Mouse (Mus musculus) ES-Bruce4 (cell line): ENCODE measurements around the gene Hbs1l. TPM values are rescaled to one million over a fixed set of nuclear protein-coding genes. Genes with fewer than 3 reads are reported as not detected.

Source experiments
- H3K27ac ChIP-seq: 2 replicates; pipeline ENCODE4 v1.5.1; 2012; ENCODE audit warnings: low read length, inconsistent platforms; ENCODE audit not compliant: insufficient read depth
- H3K27me3 ChIP-seq: 2 replicates; pipeline ENCODE4 v1.6.1; 2012; ENCODE audit warnings: mild to moderate bottlenecking, low read length, inconsistent platforms; ENCODE audit not compliant: control insufficient read depth, poor library complexity, insufficient read depth, severe bottlenecking
- H3K36me3 ChIP-seq: 2 replicates; pipeline ENCODE4 v1.6.1; 2012; ENCODE audit warnings: inconsistent platforms, mild to moderate bottlenecking, low read length, moderate library complexity; ENCODE audit not compliant: control insufficient read depth, poor library complexity, insufficient read depth, severe bottlenecking
- H3K4me1 ChIP-seq: one replicate; pipeline ENCODE4 v1.8.1; 2011; ENCODE audit warnings: low read length; ENCODE audit not compliant: control insufficient read depth, insufficient read depth
- H3K4me3 ChIP-seq: 2 replicates; pipeline ENCODE4 v1.5.1; 2011; ENCODE audit warnings: low read depth, mild to moderate bottlenecking, low read length
- H3K9ac ChIP-seq: 2 replicates; pipeline ENCODE4 v1.6.1; 2012; ENCODE audit warnings: low read depth, mild to moderate bottlenecking, inconsistent platforms; ENCODE audit not compliant: poor library complexity, severe bottlenecking
- H3K9me3 ChIP-seq: replicated peaks from 2 replicates; pipeline ENCODE4 v1.6.1; 2012; ENCODE audit warnings: mild to moderate bottlenecking, low read length, inconsistent platforms; ENCODE audit not compliant: control insufficient read depth, poor library complexity, insufficient read depth, severe bottlenecking
- CTCF ChIP-seq: IDR thresholded peaks from one replicate; pipeline ENCODE4 v1.8.1; 2011; ENCODE audit warnings: low read depth, low read length
- EP300 ChIP-seq: IDR thresholded peaks from 2 replicates; pipeline ENCODE4 v1.6.1; 2011; ENCODE audit warnings: low read depth, low read length; ENCODE audit not compliant: insufficient read depth
- POLR2A ChIP-seq: IDR thresholded peaks from one replicate; pipeline ENCODE4 v1.8.1; 2011; ENCODE audit warnings: low read length; ENCODE audit not compliant: insufficient read depth
- polyA plus RNA-seq: library from polyadenylated mRNA; stranded (reverse); fragments of >200 nt; gene quantifications from 2 replicates; pipeline ENCODE4 v1.2.4, GENCODE M21; 2011; ENCODE audit warnings: low read depth; ENCODE audit not compliant: missing spikeins, insufficient read depth, insufficient read length

Gene Hbs1l
- polyA plus RNA-seq = 82.1 and 87.3 TPM in 2 replicates

- Histone ChIP-seq H3K4me1 (no peaks in the 10 kb centered on the region), H3K27me3 (no peaks in the 10 kb centered on the region), H3K9me3 (no peaks in the 10 kb centered on the region), H3K9ac (peak within 1 kb of the TSS; percentile 88), H3K27ac (no peak within 1 kb of the TSS), H3K4me3 (peak within 1 kb of the TSS; percentile 100), H3K36me3 (peaks cover 7% of the 10 kb centered on the region)
- TF ChIP-seq POLR2A (no peak), CTCF (no peak), EP300 (no peak)
These were observed at the start of gene Hbs1l for GRCm38 (mm10) chr10:21295759-21296621. Hbs1l (plus strand) TSS chr10:21295979.

- Histone ChIP-seq H3K36me3 (no peaks in the 10 kb centered on the region), H3K9me3 (no peaks in the 10 kb centered on the region), H3K4me1 (no peaks in the 10 kb centered on the region), H3K4me3 (no peak overlapping the region), H3K9ac (no peak overlapping the region), H3K27me3 (no peaks in the 10 kb centered on the region), H3K27ac (no peak overlapping the region)
- no peak for TF ChIP-seq POLR2A
- no peak for TF ChIP-seq CTCF
- TF ChIP-seq EP300 = no peak
These were observed 47.2 kb upstream of the Hbs1l start for GRCm38 (mm10) chr10:21248556-21248955.

- Histone ChIP-seq H3K27me3 (no peaks in the 10 kb centered on the region), H3K9me3 (no peaks in the 10 kb centered on the region), H3K9ac (no peak overlapping the region), H3K27ac (no peak overlapping the region), H3K4me3 (no peak overlapping the region), H3K4me1 (no peaks in the 10 kb centered on the region), H3K36me3 (no peaks in the 10 kb centered on the region)
- TF ChIP-seq CTCF (no peak), POLR2A (no peak), EP300 (no peak)
These were observed 43.8 kb upstream of the Hbs1l start for GRCm38 (mm10) chr10:21251881-21252534.

- H3K4me1 ChIP-seq = no peaks in the 10 kb centered on the region
- no peaks in the 10 kb centered on the region for H3K9me3 ChIP-seq
- H3K36me3 ChIP-seq = no peaks in the 10 kb centered on the region
- H3K27me3 ChIP-seq = no peaks in the 10 kb centered on the region
- H3K9ac ChIP-seq = no peak overlapping the region
- no peak for TF ChIP-seq CTCF
- no peak overlapping the region for H3K4me3 ChIP-seq
- H3K27ac ChIP-seq = no peak overlapping the region
These were observed 43.0 kb upstream of the Hbs1l start for GRCm38 (mm10) chr10:21252800-21253199.

- no peaks in the 10 kb centered on the region for H3K27me3 ChIP-seq
- TF ChIP-seq EP300 (no peak), CTCF (no peak), POLR2A (no peak)
- no peaks in the 10 kb centered on the region for H3K9me3 ChIP-seq
- no peak overlapping the region for H3K9ac ChIP-seq
- H3K4me1 ChIP-seq = no peaks in the 10 kb centered on the region
- no peak overlapping the region for H3K4me3 ChIP-seq
- H3K27ac ChIP-seq = no peak overlapping the region
- H3K36me3 ChIP-seq = no peaks in the 10 kb centered on the region
These were observed 41.3 kb upstream of the Hbs1l start for GRCm38 (mm10) chr10:21254266-21255140.

GRCm38 (mm10) chr10:21257244-21257643 lies 38.5 kb upstream of the Hbs1l start:
- no peak overlapping the region for H3K9ac ChIP-seq
- no peaks in the 10 kb centered on the region for H3K36me3 ChIP-seq
- H3K4me3 ChIP-seq = no peak overlapping the region
- no peak overlapping the region for H3K27ac ChIP-seq
- no peaks in the 10 kb centered on the region for H3K9me3 ChIP-seq
- no peaks in the 10 kb centered on the region for H3K4me1 ChIP-seq
- TF ChIP-seq EP300 (no peak), CTCF (peak; percentile 7), POLR2A (no peak)
- H3K27me3 ChIP-seq = peaks cover 1% of the 10 kb centered on the region; the same call in 1 of the 2 replicates
